Mouse (Mus musculus) hindbrain, embryonic 11.5 days (tissue): ENCODE measurements around the gene Tmem156. TPM values are rescaled to one million over a fixed set of nuclear protein-coding genes. Genes with fewer than 3 reads are reported as not detected.

Source experiments
- ATAC-seq: fragments of 200-750 bp; cut with Nextera tagmentation; 2 replicates; pipeline ENCODE4 v1.8.0; 2017; ENCODE audit warnings: mild to moderate bottlenecking, moderate TSS enrichment, moderate library complexity; ENCODE audit not compliant: low FRiP score
- DNase-seq: peaks from one replicate; pipeline ENCODE4 v3.0.0-alpha.2; 2015; ENCODE audit warnings: low spot score
- H3K27ac ChIP-seq: fragments of 300-500 bp; sonication (generic); 2 replicates; pipeline ENCODE4 v1.5.1; 2014; ENCODE audit warnings: mild to moderate bottlenecking, low read depth, low read length
- H3K27me3 ChIP-seq: fragments of 300-500 bp; sonication (generic); 2 replicates; pipeline ENCODE4 v1.6.1; 2014; ENCODE audit warnings: mild to moderate bottlenecking, low read length, moderate library complexity, mixed read lengths; ENCODE audit not compliant: control insufficient read depth, insufficient read depth
- H3K36me3 ChIP-seq: fragments of 300-500 bp; sonication (generic); 2 replicates; pipeline ENCODE4 v1.6.1; 2014; ENCODE audit warnings: mild to moderate bottlenecking, low read length, moderate library complexity, mixed read lengths; ENCODE audit not compliant: control insufficient read depth, insufficient read depth
- H3K4me1 ChIP-seq: fragments of 300-500 bp; sonication (generic); replicated peaks from 2 replicates; pipeline ENCODE4 v1.6.1; 2014; ENCODE audit warnings: low read length, mixed read lengths; ENCODE audit not compliant: control insufficient read depth, insufficient read depth
- H3K4me2 ChIP-seq: fragments of 300-500 bp; sonication (generic); replicated peaks from 2 replicates; pipeline ENCODE4 v1.6.1; 2014; ENCODE audit warnings: mild to moderate bottlenecking, low read depth, low read length
- H3K4me3 ChIP-seq: fragments of 300-500 bp; sonication (generic); 2 replicates; pipeline ENCODE4 v1.5.1; 2014; ENCODE audit warnings: low read depth, low read length
- H3K9ac ChIP-seq: fragments of 300-500 bp; sonication (generic); 2 replicates; pipeline ENCODE4 v1.6.1; 2014; ENCODE audit warnings: low read depth, low read length
- H3K9me3 ChIP-seq: fragments of 300-500 bp; sonication (generic); 2 replicates; pipeline ENCODE4 v1.6.1; 2016; ENCODE audit warnings: low read length; ENCODE audit not compliant: control insufficient read depth
- WGBS: fragments of 180-500 bp; shearing (Covaris S2); extraction: QIAGEN DNeasy Blood & Tissue Kit; methylation state at CpG from one replicate; pipeline ENCODE4 v1.1.7; 2014; 5-methylcytosine and 5-hydroxymethylcytosine counted together
- polyA plus RNA-seq: library from polyadenylated mRNA; unstranded; fragments of >200 nt; fragmentation: Nextera tagmentation; extraction: Ambion mirVana; gene quantifications from 2 replicates; pipeline ENCODE4 v1.2.1, GENCODE M21; 2014

Gene Tmem156
- polyA plus RNA-seq, 1 experiment from 2014 or later = 0.22 TPM

- Histone ChIP-seq H3K4me3 (no peak overlapping the region), H3K27me3 (no peaks in the 10 kb centered on the region), H3K36me3 (no peaks in the 10 kb centered on the region), H3K9ac (no peak overlapping the region), H3K9me3 (no peaks in the 10 kb centered on the region), H3K27ac (no peak overlapping the region), H3K4me2 (no peak overlapping the region), H3K4me1 (no peaks in the 10 kb centered on the region)
- ATAC-seq (no peak), DNase-seq (no peak)
- 89% methylated on average over 7 of the region's 7 CpGs for WGBS
These were observed 79.9 kb downstream of the Tmem156 start for GRCm38 (mm10) chr5:65011901-65012573.

- no peak overlapping the region for H3K9ac ChIP-seq
- WGBS = 41% methylated on average over 4 of the region's 4 CpGs
These were observed 85.9 kb downstream of the Tmem156 start for GRCm38 (mm10) chr5:65006011-65006491.

GRCm38 (mm10) chr5:65005251-65005650, 86.7 kb downstream of the Tmem156 start:
- no peaks in the 10 kb centered on the region for H3K27me3 ChIP-seq
- DNase-seq = no peak
- H3K4me2 ChIP-seq = no peak overlapping the region
- ATAC-seq = no peak
- H3K36me3 ChIP-seq = no peaks in the 10 kb centered on the region
- H3K9me3 ChIP-seq = no peaks in the 10 kb centered on the region
- no peak overlapping the region for H3K27ac ChIP-seq
- 90% methylated on average over 4 of the region's 4 CpGs for WGBS
- H3K9ac ChIP-seq = no peak overlapping the region
- no peaks in the 10 kb centered on the region for H3K4me1 ChIP-seq
- H3K4me3 ChIP-seq = no peak overlapping the region

More at GRCm38 (mm10) chr5:65006011-65006491, 85.9 kb downstream of the Tmem156 start:
- H3K36me3 ChIP-seq = no peaks in the 10 kb centered on the region
- no peak overlapping the region for H3K4me2 ChIP-seq
- no peak for DNase-seq
- H3K4me1 ChIP-seq = no peaks in the 10 kb centered on the region
- H3K27me3 ChIP-seq = no peaks in the 10 kb centered on the region
- H3K27ac ChIP-seq = no peak overlapping the region
- no peak overlapping the region for H3K4me3 ChIP-seq
- H3K9me3 ChIP-seq = no peaks in the 10 kb centered on the region
- no peak for ATAC-seq

Other genes starting within 250 kb of the Tmem156 start
- gene Tlr1, start 158.6 kb downstream of the Tmem156 start, polyA plus RNA-seq = 0.46 and 0.60 TPM in 2 replicates
- 0.77 and 1.1 TPM in 2 replicates for gene Tlr6, start 132.0 kb downstream of the Tmem156 start, polyA plus RNA-seq
- 18.0 and 21.8 TPM in 2 replicates for gene Fam114a1, start 122.1 kb downstream of the Tmem156 start, polyA plus RNA-seq
- gene Klhl5, start 15.4 kb upstream of the Tmem156 start, polyA plus RNA-seq = 25.3 and 26.0 TPM in 2 replicates
- 13.9 and 14.0 TPM in 2 replicates for gene Wdr19, start 107.6 kb upstream of the Tmem156 start, polyA plus RNA-seq
- gene Rfc1, start 243.5 kb upstream of the Tmem156 start, polyA plus RNA-seq = 81.1 TPM in 2 replicates